Mouse (Mus musculus) lung, postnatal 0 days (tissue): ENCODE measurements around the gene Gng2.

Experiments used
- CTCF ChIP-seq: IDR thresholded peaks from 2 replicates; pipeline ENCODE4 v1.5.1; 2016; ENCODE audit warnings: antibody characterized with exemption, mild to moderate bottlenecking
- EP300 ChIP-seq: IDR thresholded peaks from 2 replicates; pipeline ENCODE4 v1.6.1; 2016; ENCODE audit warnings: antibody characterized with exemption, mild to moderate bottlenecking, control low read depth

- no peak for TF ChIP-seq EP300
- TF ChIP-seq CTCF = no peak
Measured at GRCm38 (mm10) chr14:19904821-19905220, 72.6 kb downstream of the Gng2 start.
